Mouse (Mus musculus) gastrocnemius, postnatal 10 days (tissue): ENCODE results near the gene Olfr1416. TPM values are rescaled to one million over a fixed set of nuclear protein-coding genes. Genes with fewer than 3 reads are reported as not detected.
"Not testable (repeated sequence)": the region's sequence is repeated elsewhere in the genome, so short reads cannot be mapped to it uniquely, and the experiment has no call there.

Experiments used
- DNase-seq: peaks from one replicate; pipeline ENCODE4 v3.0.0; 2021; ENCODE audit warnings: mixed read lengths
- long read RNA-seq, 2 experiments: library from polyadenylated mRNA; stranded (forward); transcript quantifications; one replicate each; pipeline ENCODE4 v2.0.0; 2021
- total RNA-seq, 2 experiments: library from RNA; stranded (reverse); gene quantifications; 2 replicates each; pipeline ENCODE4 v1.2.3; 2021

Olfr1416 gene
- total RNA-seq = not detected
- long read RNA-seq, experiment 1 = 0 reads
- long read RNA-seq, experiment 2 = 0 reads

DNA sequence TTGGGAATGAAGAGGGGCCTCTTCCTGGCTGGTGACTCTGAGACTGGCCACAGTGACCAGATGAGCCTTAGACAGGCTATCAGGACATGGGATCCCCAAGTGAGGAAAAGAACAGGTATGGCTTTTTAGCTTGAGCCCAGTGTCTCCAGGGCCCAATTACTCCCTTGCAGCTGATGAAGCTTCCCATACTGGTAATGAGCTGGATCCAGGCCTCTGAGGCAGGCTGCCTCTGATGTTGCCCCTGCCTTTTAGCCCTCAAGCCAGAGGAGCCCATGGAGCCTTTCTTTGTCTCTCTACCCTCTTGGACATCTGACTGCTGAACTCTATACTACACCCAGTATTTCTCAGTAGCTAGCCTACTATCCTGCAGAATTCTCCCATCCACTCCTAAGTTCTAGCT, at the start of gene Olfr1416:
TSS of gene Olfr1416 (minus strand) at position 101 of the 400 bp plus-strand sequence.
- DNase-seq = no peak

DNA sequence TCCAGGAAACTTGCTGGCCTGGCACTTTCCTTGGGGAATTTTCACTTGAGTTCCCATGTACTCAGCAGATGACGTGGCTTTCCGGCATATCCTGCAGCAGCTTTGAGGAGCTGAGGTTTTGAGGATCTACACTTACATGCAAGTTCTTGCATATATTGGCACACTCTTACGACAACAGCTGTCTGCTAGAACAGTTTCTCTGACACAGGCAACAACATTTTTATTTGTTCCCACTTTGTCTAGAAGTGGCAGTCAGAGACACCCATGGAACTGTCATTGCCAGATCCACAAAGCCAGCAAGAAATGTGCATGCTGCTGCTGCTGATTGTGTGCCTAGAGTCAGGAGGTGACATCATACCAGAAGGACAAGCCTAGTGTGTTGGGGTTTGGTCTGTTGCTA, 38.9 kb upstream of the Olfr1416 start:
- DNase-seq = no peak

DNA sequence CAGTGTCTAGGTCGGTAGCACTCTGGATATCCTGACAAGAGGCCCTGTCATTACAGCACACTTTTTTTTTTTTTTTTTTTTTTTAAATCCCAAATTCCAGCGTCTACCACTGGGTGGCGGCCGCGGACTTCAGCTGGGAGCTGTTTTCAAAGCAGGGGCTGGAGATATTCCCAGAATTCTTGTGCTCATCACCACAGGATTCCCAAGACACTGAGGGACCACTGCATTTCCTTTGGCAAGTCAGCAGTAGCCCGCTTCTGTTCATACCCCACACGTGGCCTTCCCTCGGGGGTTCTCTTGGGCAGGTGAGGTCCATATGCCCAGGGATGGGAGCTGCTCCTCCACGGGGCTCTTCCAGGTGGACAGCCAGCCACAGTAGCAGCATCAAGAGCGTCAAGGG, 36.5 kb upstream of the Olfr1416 start:
- DNase-seq = peak; percentile 54

DNA sequence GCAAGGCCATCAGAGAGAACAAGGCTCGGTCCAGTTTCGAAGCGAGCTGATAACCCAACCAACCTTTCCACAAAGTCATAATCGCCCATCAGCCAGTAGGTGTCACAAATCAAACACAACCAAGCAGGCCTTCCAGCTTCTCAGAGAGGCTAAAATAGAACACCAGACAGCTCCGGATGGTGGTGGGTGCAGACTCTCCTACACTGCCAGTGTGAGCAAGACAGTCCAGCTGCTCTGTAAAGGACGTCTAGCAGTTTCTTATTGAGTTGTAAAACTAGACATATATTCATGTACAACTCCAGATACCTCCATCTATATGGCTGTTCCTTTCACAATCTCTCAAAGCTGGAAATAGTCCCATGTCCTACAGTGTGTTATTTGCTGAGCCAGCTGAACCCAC, 34.1 kb upstream of the Olfr1416 start:
- no peak for DNase-seq

DNA sequence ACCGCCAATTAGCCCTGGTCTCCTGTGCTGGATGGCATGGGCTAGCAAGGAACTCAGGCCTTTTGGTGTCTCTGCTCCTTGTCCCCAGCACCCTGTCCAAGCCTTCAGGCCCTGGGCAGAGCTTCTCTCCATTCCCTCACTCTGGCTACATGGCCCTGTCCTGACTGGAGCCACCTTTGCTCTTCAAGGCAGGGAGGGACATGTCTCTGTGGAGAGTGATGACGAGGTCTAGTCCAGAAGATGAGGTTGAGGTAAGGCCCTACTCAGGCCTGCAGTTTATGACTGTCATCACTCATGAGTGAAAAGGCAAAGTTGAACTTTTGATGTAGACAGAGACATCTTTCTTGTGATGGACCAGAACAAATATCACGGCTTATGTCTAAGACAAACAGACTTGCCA, 33.6 kb upstream of the Olfr1416 start, which contains the start of gene Olfr1414:
TSS of gene Olfr1414 (minus strand) at position 101 of the 400 bp plus-strand sequence.
- no peak for DNase-seq

DNA sequence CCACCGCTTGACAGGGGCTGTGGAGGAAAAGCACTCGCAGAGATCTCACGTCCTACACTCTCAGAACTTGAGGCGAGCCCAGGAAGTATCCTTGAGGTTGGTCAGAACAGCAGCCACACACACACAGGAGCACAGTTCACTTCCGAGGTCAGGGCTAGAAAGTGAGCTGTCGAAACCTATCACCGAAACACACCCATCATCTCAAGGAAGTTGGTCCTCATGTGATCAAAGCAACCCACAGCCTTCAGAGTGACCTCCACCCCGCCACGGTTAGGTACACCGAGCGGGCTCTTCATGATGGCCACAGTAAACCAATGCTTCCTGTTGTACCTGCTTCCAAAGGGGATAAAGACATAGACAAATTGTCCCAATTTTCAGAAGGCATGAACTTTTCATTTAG, 30.5 kb upstream of the Olfr1416 start:
- DNase-seq = no peak

DNA sequence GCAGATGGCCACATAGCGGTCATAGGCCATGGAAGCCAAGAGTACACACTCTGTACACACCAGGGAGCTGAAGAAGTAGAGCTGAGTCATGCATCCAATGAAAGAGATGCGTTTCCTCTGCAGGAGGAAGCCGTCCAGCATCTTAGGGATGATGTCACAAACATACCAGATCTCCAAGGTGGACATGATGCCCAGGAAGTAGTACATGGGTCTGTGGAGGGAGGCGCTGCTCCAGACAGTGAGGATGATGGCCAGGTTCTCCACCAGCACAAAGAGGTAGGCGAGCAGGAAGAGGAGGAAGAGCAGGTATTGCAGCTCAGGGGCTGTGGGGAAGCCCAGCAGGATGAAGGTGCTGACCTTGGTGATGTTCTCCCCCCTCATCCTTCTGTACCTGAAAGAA, 26.7 kb upstream of the Olfr1416 start:
- DNase-seq = not testable (repeated sequence)

DNA sequence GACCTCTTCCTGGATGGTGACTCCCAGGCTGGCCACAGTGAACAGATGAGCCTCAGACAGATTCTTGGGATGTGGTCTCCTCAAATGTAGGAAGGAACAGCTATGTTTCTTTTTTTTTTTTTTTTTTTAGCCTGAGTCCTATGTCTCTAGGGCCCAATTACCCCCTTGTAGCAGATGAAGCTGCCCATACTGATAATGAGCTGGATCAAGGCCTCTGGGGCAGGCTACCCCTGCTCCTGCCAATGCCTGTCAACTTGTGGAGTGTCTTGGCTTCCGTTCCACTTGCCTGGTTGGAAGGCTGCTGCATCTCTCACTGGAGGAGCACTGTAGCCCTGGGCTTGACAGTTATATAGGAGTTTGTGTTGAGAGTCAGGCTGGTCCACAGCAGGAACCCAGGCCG, 11.1 kb upstream of the Olfr1416 start, which contains the start of gene Olfr1415:
TSS of gene Olfr1415 (minus strand) at position 101 of the 400 bp plus-strand sequence.
- no peak for DNase-seq

DNA sequence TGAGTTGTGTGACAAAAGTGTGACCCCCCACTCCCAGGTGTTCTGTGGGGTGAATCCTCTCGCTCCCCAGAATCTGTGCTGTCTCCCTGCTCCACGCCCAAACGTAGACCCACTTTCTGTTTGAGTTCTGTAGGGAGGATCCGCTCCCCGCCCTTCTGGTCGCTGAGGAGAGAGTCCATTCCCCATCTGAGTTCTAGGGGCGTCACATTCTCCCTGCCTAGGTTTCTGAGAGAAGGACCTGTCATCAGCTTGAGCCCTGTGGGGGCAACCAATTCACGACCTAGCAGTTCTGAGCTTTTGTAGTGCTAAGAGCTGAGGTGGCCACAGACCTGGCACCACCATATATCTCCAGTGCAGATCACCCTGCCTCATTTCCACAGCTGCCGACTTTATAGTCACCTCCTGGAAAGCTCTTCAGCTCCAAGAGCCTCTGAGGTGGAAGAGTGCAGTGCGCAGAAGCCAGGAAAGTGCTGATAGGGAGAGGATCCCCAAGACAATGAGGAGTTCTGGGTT, 10.8 kb downstream of the Olfr1416 start:
- no peak for DNase-seq

DNA sequence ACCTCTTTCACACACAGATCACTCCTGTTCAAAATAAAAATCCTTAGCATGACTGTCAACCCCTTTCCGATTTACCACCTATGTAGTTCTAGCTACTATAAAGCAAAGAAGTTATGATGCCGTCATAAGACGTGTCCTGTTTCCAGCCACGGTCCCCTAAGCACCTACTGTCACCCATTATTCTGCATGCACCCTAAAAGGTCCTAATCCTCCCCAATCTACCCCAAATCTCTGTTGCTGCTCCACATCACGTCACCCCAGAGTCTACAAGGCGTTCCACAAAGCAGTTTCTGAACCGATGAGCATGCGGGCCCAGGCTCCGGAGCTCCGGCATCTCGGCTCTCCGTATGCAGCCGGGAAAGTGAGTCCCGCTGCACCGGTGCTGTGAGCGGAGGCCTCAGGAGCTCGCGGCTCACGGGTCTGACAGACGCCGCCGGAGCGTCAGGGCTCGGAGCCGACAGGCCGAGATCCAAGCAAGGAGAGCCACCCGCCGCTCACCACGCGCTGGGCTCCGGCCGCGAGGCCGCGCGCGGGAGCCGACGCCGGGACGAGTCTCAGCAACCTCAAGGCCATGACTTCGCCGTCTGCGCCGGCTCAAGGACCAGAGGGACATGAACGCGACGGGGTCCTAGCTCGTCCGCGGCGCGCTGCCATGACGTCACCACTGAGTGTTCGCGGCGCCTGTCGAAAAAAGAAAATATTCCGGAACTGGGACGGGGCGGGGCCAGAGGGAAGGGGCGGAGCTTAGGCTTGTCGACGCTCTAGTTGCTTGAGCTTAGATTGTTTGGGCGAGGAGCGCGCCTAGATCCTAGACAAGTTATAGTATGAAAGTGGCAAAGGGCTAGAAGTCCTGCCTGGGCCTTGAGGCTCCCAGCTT, 11.5 kb downstream of the Olfr1416 start, which contains the start of gene Ndufa10:
TSS of gene Ndufa10 (minus strand) at position 696 of the 877 bp plus-strand sequence.
- peak; percentile 98 for DNase-seq

DNA sequence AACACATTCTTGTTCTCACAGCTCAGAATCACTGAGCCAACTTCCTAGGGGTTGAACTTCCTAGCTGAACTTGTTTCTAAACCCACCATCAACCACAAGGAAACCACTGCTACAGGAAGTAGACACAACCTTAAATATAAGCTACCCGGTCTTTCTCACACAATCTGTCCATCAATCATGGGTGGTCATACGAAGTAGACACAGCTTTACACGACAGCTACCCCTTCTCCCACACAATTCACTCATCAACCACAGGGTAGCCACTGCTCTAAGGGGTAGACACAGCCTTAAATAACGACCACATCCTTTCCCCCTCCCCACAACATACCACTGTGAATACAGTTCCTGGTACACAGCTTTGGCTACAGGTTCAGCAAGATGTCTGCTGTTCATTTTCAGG, 16.0 kb downstream of the Olfr1416 start:
- no peak for DNase-seq

DNA sequence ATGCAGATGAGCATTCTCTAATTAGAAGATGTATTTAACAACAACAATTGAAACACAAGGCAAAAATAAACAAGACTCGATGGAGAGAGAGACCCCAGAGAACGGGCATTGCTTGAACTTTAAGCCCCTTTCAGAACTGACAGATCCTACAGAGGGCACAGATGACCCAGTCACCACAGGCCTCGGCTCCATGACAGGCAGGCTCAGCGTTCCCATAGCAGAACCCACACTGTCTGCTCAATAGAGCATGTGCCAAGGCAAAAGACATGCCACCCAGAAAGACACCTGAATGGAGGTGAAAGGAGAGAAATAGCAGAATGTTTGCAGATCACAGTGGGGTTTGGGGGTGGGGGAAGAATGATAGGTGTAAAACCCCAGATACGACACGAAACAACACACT, 26.5 kb downstream of the Olfr1416 start:
- no peak for DNase-seq

DNA sequence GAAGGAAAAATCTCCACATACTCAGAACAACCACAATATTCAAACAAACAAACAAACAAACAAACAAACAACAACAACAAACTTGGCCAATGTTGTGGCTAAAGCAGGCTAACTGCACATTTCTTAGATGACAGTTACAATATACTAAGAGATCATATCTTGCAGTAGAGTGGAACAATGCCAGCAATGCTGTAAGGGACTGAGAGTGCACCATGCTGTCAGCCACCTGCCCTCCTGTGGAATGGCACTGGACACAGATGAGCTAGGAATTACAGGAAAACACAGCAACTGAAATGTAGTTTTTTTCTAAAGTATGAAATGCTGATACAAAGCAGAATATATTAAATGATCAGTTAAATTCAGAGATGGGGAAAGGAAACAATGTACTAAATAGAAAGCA, 27.2 kb downstream of the Olfr1416 start:
- no peak for DNase-seq

DNA sequence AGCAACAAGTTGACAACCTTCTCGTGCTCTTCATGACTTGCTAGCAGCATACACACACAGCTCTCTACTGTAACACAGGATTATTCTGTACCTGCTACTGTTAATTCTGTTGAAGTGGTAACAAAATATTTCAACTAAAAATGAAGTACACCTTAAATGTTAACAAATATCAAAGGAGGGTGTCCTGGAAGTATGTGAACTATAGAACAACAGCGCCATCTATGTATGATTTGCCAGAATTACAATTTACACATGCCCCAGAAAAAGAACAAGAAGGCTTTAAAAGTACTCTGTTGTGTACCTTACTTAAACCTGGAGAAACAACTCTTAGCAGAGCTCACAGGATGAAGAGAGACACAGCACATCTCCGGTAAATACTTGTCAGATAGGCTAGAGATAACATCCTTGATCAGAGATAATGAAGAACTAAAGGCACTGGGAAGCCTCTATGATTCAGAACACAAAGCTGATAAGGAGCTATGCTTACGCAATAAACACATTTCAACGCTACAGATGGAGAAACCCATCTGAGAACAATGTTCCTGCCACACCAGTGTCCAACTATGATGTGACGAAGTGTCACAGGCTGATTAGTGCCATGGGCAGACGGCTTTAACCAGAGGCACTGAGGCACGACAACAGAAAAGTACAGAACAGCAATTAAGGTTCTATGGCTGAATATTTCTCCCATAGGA, 31.0 kb downstream of the Olfr1416 start:
- DNase-seq = no peak

DNA sequence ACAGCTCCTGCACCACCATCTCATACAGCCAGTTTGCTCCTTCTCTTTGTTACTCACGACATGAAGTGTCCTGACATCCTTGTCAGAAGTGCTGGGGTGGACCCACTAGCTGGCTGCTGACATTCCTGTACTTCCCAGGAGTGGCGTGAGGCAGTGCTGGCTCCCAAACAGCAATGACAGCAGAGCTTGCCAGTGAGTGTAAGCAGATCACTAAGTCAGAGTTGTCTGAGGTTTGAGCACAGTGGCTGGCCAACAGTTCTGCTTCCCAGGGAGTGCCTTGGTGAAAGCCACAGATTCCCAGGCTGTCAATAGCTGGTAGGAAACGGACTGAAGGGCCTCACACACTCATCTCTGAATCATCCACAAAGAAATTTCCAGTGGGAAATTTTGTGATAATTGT, 36.6 kb downstream of the Olfr1416 start:
- DNase-seq = no peak

DNA sequence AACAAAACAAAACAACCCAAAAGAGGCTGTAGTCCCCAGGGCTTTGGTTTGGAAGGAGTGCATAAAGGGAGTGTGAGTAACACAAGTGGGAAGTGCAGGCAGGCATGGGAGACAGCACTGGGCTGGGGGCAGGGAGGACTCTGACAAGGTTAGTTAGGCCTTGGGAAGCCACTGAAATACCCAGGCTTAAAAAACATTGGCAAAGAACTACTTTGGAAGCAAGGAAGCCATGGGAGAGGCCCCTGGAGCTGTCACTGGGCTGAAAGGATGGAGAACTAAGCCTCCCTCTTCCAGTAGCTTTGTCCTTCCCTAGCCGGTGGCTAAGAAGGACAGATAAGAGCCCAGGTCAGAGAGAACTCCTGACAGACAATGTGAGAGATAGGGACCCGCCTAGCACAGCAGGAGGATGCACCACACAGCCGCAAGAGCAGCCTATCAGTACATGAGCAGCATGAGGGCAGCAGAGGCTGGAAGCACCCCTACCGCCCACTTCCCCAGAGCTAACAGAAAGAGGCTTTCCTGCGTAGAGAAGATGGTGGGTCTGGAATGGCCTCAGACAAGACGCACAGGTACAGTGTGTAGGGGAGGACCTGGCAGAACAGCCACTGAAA, 43.4 kb downstream of the Olfr1416 start:
- no peak for DNase-seq

DNA sequence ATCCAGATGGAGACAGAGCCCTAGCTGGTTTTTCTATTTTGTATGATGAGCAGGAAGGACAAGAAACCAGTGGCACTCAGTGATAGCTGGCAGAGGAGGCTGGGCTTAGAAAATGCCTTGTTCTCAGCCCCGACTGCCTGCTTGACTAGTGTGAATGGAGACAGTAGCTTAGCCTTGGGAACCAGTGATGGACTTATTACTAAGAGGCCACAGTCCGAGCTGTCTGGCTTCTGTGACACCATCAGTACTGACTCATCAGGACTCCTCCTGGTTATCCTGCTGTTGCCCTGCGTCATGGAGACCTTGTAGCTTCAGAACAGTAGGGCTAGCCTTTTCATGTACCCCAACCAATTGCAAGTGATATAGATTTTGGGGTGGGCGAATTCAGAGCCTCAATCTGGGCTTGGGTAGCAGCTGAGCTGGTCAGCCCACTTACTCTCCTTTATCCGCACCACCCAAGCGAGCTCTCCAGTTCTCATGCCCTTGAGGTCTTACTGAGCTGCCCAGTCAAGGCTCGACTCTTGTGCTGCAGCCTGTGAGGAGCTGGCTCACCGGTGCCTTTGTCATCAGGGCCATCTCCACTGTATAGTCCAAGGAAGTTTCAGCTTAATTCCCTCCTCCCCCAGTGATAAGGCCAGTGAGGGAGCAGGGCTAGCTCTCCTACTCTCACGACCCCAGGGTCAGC, 44.7 kb downstream of the Olfr1416 start:
- no peak for DNase-seq

DNA sequence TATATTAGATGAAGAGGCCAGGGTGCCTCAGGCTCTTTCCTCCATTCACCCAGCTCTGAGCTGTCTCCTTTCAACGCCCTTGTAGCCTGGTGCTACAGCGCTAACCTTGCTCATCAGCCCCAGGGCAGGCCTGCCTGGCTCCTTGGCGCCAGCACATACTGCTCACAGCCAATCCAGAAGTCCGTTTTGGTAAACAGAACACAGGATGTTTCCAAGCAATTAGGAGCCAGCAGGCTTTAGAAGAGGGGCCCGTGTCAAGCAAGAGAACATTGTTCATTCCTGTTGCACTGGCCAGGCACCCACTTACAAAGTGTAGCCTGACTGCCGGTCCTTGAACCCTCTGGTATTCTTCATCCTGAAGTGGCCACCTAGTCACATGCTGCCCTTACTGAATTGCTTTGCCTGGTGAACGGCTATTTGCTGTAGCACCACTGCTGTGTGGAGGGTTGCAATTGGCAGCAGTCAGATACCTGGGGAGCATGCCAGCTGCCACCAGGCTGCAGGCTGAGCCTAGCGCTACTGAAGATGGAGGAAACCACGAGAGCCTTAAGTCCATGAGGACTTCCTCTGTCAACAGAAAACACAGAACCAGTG, 47.1 kb downstream of the Olfr1416 start:
- peak; percentile 41 for DNase-seq

DNA sequence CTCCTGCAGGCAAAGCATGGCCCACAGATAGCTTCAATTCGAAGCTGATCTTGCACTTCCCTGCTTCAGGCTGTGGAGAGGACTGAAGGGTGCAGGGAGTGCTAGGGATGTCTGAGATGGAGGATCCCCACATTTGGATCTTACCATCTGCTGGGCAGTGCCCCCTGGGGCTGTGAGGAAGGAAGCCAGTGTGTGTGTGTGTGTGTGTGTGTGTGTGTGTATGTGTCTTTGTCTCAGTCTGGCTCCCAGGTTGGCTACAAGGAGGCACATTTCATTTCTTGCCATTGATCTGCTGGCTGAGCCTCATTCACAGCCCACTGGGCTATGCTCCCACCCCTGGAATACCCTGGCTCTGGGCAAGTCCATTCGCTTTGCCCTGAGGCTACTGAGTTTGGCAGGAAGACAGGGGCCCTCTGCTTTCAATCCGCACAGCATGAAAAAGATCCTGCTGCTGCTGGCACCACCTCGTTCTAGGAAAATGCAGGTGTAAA, 48.0 kb downstream of the Olfr1416 start:
- no peak for DNase-seq

DNA sequence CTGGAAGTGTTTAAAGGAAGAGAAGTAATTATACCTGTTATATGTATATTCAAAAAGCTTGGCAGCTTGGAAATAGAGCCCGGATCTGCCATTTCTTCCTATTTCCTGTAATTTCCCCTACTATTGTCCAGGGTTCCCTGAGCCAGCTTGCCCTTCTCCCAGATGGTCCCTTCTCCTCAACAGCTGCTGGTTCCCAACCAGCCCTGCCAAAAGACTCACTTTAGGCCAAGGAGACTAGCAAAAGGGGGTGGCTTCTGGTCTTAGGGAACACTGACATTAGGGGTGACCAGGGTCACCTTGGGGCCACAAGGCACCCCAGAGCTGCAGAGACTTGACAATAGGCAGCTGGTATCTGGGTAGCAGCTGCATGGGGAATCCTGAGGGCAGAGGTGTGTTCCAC, 49.9 kb downstream of the Olfr1416 start:
- DNase-seq = no peak

DNA sequence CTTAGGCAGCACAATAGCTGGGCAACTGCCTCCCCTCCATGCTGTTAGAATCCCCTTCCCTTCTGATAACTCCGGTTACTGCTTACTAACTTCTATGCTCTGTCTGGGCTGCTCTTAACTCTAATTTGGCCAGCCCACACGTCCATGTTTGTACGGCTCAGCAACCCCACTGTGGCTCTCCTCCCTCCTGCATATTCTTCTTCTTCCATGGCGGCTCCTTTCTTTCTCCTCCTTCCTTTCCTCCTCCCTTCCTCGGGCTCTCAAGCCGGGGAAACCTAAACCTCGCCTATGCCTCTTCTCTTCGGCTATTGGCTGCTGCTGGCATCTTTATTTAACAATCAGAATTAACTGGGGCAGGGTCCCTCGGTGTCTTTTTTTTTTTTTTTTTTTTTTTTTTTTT, 52.1 kb downstream of the Olfr1416 start:
- no peak for DNase-seq
